Mouse (Mus musculus) liver, postnatal 0 days (tissue): ENCODE measurements at regions not wholly inside any gene's neighbourhood (a gene's known extent, or its start where the extent isn't known, plus 50 kb on each side); places are given as distances from the start of the nearest gene placed in this dataset.

Source experiments
- ATAC-seq: fragments of 200-750 bp; cut with Nextera tagmentation; 2 replicates; pipeline ENCODE4 v1.8.0; 2017; ENCODE audit warnings: mild to moderate bottlenecking, moderate library complexity
- DNase-seq: peaks from one replicate; pipeline ENCODE4 v3.0.0-alpha.2; 2016
- H3K27ac ChIP-seq: fragments of 300-500 bp; sonication (generic); 2 replicates; pipeline ENCODE4 v1.5.1; 2014; ENCODE audit warnings: antibody characterized with exemption, moderate library complexity, mild to moderate bottlenecking, low read depth
- H3K27me3 ChIP-seq: fragments of 300-500 bp; sonication (generic); 2 replicates; pipeline ENCODE4 v1.6.1; 2014; ENCODE audit warnings: low read length, control low read depth, mixed read lengths; ENCODE audit not compliant: insufficient read depth
- H3K36me3 ChIP-seq: fragments of 300-500 bp; sonication (generic); replicated peaks from 2 replicates; pipeline ENCODE4 v1.6.1; 2014; ENCODE audit warnings: mild to moderate bottlenecking, control low read depth, low read length, moderate library complexity, mixed read lengths; ENCODE audit not compliant: insufficient read depth
- H3K4me1 ChIP-seq: fragments of 300-500 bp; sonication (generic); 2 replicates; pipeline ENCODE4 v1.6.1; 2014; ENCODE audit warnings: antibody characterized with exemption, mild to moderate bottlenecking, control low read depth; ENCODE audit not compliant: insufficient read depth
- H3K4me2 ChIP-seq: fragments of 300-500 bp; sonication (generic); 2 replicates; pipeline ENCODE4 v1.6.1; 2014; ENCODE audit warnings: low read depth, mild to moderate bottlenecking, low read length, moderate library complexity, mixed read lengths
- H3K4me3 ChIP-seq: fragments of 300-500 bp; sonication (generic); 2 replicates; pipeline ENCODE4 v1.5.1; 2014; ENCODE audit warnings: low read depth, low read length
- H3K9ac ChIP-seq: fragments of 300-500 bp; sonication (generic); replicated peaks from 2 replicates; pipeline ENCODE4 v1.6.1; 2014; ENCODE audit warnings: mild to moderate bottlenecking, moderate library complexity
- H3K9me3 ChIP-seq: fragments of 300-500 bp; sonication (generic); 2 replicates; pipeline ENCODE4 v1.6.1; 2016; ENCODE audit warnings: mild to moderate bottlenecking, control low read depth, low read length, mixed read lengths
- CTCF ChIP-seq: sonication (generic); IDR thresholded peaks from 2 replicates; pipeline ENCODE4 v1.5.1; 2016; ENCODE audit warnings: antibody characterized with exemption, low read depth
- EP300 ChIP-seq: IDR thresholded peaks from 2 replicates; pipeline ENCODE4 v1.6.1; 2016; ENCODE audit warnings: antibody characterized with exemption, low read depth, mild to moderate bottlenecking
- WGBS: fragments of 180-500 bp; shearing (Covaris S2); extraction: QIAGEN DNeasy Blood & Tissue Kit; methylation state at CpG from one replicate; pipeline ENCODE4 v1.1.7; 2014; ENCODE audit not compliant: insufficient replicate concordance; 5-methylcytosine and 5-hydroxymethylcytosine counted together

- no peak for TF ChIP-seq EP300
- TF ChIP-seq CTCF = no peak
- H3K9me3 ChIP-seq = no peaks in the 10 kb centered on the region
- DNase-seq (no peak), ATAC-seq (no peak)
- no peaks in the 10 kb centered on the region for H3K27me3 ChIP-seq
- no peak overlapping the region for H3K4me2 ChIP-seq
- H3K4me3 ChIP-seq = no peak overlapping the region
- H3K9ac ChIP-seq = no peak overlapping the region
- H3K4me1 ChIP-seq = no peaks in the 10 kb centered on the region
- WGBS = 66% methylated on average over 8 of the region's 8 CpGs
- no peaks in the 10 kb centered on the region for H3K36me3 ChIP-seq
- H3K27ac ChIP-seq = no peak overlapping the region
Observed at GRCm38 (mm10) chr4:84752613-84753185, 77.6 kb upstream of the Bnc2 start.

DNA sequence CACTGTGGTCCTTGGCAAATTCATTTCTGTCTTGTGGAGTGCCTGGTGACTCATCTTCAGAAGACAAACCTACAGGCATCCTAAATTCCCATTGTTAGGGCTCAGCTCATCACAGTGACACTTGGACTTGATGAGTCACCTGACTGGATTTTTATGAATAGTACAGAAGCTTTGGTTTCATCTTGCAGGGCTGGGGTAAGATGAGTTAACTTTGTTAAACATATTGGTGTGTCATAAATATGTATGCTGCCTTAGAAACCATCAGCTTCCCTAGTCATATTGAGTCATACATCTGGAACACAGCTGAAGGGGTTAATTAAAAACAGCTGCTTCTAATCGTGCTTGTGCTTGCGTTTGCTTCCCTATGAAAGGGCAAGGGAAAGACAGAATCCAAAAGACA lies 66.2 kb upstream of the Bnc2 start:
- Histone ChIP-seq H3K4me3 (no peak overlapping the region), H3K4me2 (no peak overlapping the region), H3K9ac (no peak overlapping the region), H3K36me3 (no peaks in the 10 kb centered on the region), H3K9me3 (no peaks in the 10 kb centered on the region), H3K27ac (no peak overlapping the region), H3K4me1 (no peaks in the 10 kb centered on the region), H3K27me3 (no peaks in the 10 kb centered on the region)
- no peak for DNase-seq
- no peak for ATAC-seq
- 43% methylated on average over 2 of the region's 2 CpGs for WGBS
- no peak for TF ChIP-seq CTCF
- TF ChIP-seq EP300 = no peak

GRCm38 (mm10) chr4:84740816-84741215 lies 65.7 kb upstream of the Bnc2 start:
- no peaks in the 10 kb centered on the region for H3K4me1 ChIP-seq
- H3K9me3 ChIP-seq = no peaks in the 10 kb centered on the region
- no peak for TF ChIP-seq CTCF
- no peak for TF ChIP-seq EP300
- no peak overlapping the region for H3K27ac ChIP-seq
- H3K36me3 ChIP-seq = no peaks in the 10 kb centered on the region
- H3K4me3 ChIP-seq = no peak overlapping the region
- H3K27me3 ChIP-seq = no peaks in the 10 kb centered on the region
- WGBS = 74% methylated on average over 3 of the region's 3 CpGs
- no peak overlapping the region for H3K4me2 ChIP-seq
- ATAC-seq (no peak), DNase-seq (no peak)
- no peak overlapping the region for H3K9ac ChIP-seq
